In genomic region chr12:54656039-54656395, GRCm38 (mm10) we compare ENCODE assay signal across 8 mouse cellular contexts. TPM values are rescaled to one million over a fixed set of nuclear protein-coding genes. Genes with fewer than 3 reads are reported as not detected.
DNase-seq lines count a peak whose midpoint lies in the region; ATAC-seq lines count a peak whose summit lies in the region.

No protein-coding gene starts in this region.

- WGBS in intestine, embryonic 14.5 days: 0% methylated on average over 22 of the region's 22 CpGs

- H3K4me2 ChIP-seq in intestine, embryonic 14.5 days (ENCODE audit: low read length): peak overlapping the region; percentile 67

- no peaks in the 10 kb centered on the region for H3K27me3 ChIP-seq in intestine, embryonic 14.5 days (replicated peaks; ENCODE audit: control insufficient read depth, insufficient read depth, low read length)

- H3K4me1 ChIP-seq in intestine, embryonic 14.5 days (replicated peaks; ENCODE audit: control insufficient read depth, insufficient read depth, low read length): peaks cover 18% of the 10 kb centered on the region

- H3K4me3 ChIP-seq in intestine, embryonic 14.5 days (ENCODE audit: low read depth, low read length): peak overlapping the region; percentile 58

- no peaks in the 10 kb centered on the region for H3K36me3 ChIP-seq in intestine, embryonic 14.5 days (ENCODE audit: control insufficient read depth, insufficient read depth, low read length)

- peak; percentile 81 for DNase-seq in embryo, embryonic 10 days (ENCODE audit: low spot score)
- DNase-seq in embryo, embryonic 11 days: no peak
- peak; percentile 36 for DNase-seq in spleen, adult 12 weeks (ENCODE audit: low spot score)
- no peak for DNase-seq in spleen, adult 18-20 months
- no peak for DNase-seq in intestine, embryonic 14.5 days (ENCODE audit: low spot score)
- no peak for DNase-seq in ovary, postnatal 14 days (ENCODE audit: low spot score)

- H3K9me3 ChIP-seq in intestine, embryonic 14.5 days (ENCODE audit: control insufficient read depth, low read length): no peaks in the 10 kb centered on the region

- H3K27ac ChIP-seq in intestine, embryonic 14.5 days (ENCODE audit: low read depth): peak overlapping the region; percentile 85

- peak overlapping the region; percentile 68 for H3K9ac ChIP-seq in intestine, embryonic 14.5 days (ENCODE audit: low read length)

- ATAC-seq in intestine, embryonic 14.5 days (replicated peaks; ENCODE audit: low FRiP score, low TSS enrichment, low read depth): no peak; the same call in 1 of the 2 replicates
- ATAC-seq in monocyte, adult 5-6 weeks (replicated peaks; ENCODE audit: insufficient number of reproducible peaks, low FRiP score, low TSS enrichment, poor library complexity, severe bottlenecking): 0 out of 2 replicates have a peak, but pooled peaks have one; percentile 1
- no peak for ATAC-seq in megakaryocyte progenitor cell, adult 5-6 weeks (replicated peaks; ENCODE audit: poor library complexity)

RNA-seq across cellular contexts. Expression of gene Sptssa, which starts 0.4 kb away (rescaled TPM):
- polyA plus RNA-seq in intestine, embryonic 14.5 days (2014; fragmentation: Nextera tagmentation; extraction: Ambion mirVana): 216 and 224 TPM in 2 replicates
- 74.5 to 129 TPM (median 113 TPM) in 3 replicates for total RNA-seq in monocyte, adult 5-6 weeks (2017)
- 232 and 247 TPM in 2 replicates for total RNA-seq in megakaryocyte progenitor cell, adult 5-6 weeks (2015)
- total RNA-seq in megakaryocyte progenitor cell, adult 5-6 weeks (2017): 160 and 165 TPM in 2 replicates

RNA-seq across cellular contexts. Expression of gene Eapp, which starts 39.7 kb away (rescaled TPM):
- polyA plus RNA-seq in intestine, embryonic 14.5 days (2014; fragmentation: Nextera tagmentation; extraction: Ambion mirVana): 59.2 and 61.5 TPM in 2 replicates
- total RNA-seq in monocyte, adult 5-6 weeks (2017): 63.1 to 85.9 TPM (median 71.5 TPM) in 3 replicates
- total RNA-seq in megakaryocyte progenitor cell, adult 5-6 weeks (2015): 52.0 and 58.7 TPM in 2 replicates
- 42.7 and 75.4 TPM in 2 replicates for total RNA-seq in megakaryocyte progenitor cell, adult 5-6 weeks (2017)

Comparison
In these comparisons a context has a peak if more than half of its experiments do, and no peak if none do; other contexts are left out.
1. DNase-seq: peak in embryo, embryonic 10 days (single experiment) and spleen, adult 12 weeks (single experiment); none in embryo, embryonic 11 days (single experiment), spleen, adult 18-20 months (0 of 2), intestine, embryonic 14.5 days (single experiment) and ovary, postnatal 14 days (single experiment).